Mouse (Mus musculus) left cerebral cortex, postnatal 25 days (tissue): ENCODE data around the gene Hist1h2bq. TPM values are rescaled to one million over a fixed set of nuclear protein-coding genes. Genes with fewer than 3 reads are reported as not detected.

Experiments
- DNase-seq, 2 experiments: peaks; one replicate each; pipeline ENCODE4 v3.0.0; 2022; ENCODE audit warnings: low spot score in 2 of 2, mixed read lengths in 1 of 2
- intact Hi-C: fragments of 180-260 bp; cut with DNase I; formaldehyde crosslinking; loops from one replicate; pipeline ENCODE4 v1.15.1; 2025
- total RNA-seq, 2 experiments: library from RNA; stranded (reverse); gene quantifications; 2 replicates each; pipeline ENCODE4 v1.2.3; 2021

The Hist1h2bq gene
- total RNA-seq, 2 experiments from 2014 or later, result 44.4 to 48.2 TPM

- DNase-seq, result no peak
- intact Hi-C loops, result no loop called here
Measured at GRCm38 (mm10) chr13:21795584-21795983, 14.4 kb downstream of the Hist1h2bq start.

DNA sequence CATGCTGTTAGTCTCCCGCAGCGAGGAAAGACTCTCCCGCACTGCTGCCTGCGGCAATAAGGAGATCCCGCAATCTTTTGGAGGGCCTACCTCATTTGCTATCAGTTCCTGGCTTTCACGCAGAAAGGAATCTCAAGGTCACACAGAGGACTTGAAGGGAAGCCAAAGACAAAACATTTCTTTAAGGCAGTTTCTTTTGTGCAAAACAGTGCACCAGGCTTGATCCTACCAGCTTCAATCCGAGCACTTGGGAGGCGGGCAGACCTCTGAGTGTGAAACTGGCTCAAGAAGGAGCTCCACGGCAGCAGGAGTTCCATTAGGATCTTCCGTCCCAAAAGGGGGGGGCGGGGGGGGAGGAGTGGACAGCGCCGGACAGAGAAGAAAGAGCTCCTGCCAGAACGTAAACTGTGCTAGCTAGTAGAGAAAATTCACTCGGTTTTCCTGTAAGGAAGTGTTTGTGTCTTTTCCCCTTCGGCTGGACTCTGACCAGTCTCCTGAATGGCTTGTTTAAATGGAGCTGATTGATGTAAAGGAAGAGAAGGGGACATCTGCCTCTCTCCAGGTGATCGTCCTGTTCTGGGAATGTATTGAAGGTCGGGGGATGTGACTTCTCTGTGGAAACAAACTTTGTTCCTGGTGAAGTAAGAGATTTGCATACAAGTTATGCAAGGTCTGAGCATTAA, 19.3 kb downstream of the Hist1h2bq start:
- DNase-seq, result no peak
- intact Hi-C loops, result no loop called here

DNA sequence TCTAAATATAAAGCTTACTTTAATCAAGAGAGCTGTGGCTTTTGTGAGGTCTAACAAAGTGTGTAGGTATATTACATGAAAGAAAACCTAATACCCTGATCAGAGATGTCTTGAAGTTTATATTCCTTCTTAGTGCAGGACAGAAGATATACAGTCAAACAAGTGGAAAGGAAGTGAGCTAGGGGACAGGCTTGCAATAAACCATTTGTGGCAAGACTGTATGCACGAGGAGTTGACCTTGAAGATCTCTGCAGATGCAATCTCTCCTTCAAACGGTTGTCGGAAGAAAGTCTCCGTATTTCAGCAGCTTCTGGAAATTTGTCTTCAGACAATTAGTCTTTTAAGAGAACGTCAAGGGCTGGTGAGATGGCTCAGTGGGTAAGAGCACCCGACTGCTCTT, 20.1 kb downstream of the Hist1h2bq start:
- intact Hi-C loops, result loop anchor here (10.0 kb wide), 2 partner anchors 1795 to 1965 kb away; partner anchors contain the start of genes Hist1h2ab, Hist1h3b, Hist1h4b and Hist1h4d
- no peak for DNase-seq

DNA sequence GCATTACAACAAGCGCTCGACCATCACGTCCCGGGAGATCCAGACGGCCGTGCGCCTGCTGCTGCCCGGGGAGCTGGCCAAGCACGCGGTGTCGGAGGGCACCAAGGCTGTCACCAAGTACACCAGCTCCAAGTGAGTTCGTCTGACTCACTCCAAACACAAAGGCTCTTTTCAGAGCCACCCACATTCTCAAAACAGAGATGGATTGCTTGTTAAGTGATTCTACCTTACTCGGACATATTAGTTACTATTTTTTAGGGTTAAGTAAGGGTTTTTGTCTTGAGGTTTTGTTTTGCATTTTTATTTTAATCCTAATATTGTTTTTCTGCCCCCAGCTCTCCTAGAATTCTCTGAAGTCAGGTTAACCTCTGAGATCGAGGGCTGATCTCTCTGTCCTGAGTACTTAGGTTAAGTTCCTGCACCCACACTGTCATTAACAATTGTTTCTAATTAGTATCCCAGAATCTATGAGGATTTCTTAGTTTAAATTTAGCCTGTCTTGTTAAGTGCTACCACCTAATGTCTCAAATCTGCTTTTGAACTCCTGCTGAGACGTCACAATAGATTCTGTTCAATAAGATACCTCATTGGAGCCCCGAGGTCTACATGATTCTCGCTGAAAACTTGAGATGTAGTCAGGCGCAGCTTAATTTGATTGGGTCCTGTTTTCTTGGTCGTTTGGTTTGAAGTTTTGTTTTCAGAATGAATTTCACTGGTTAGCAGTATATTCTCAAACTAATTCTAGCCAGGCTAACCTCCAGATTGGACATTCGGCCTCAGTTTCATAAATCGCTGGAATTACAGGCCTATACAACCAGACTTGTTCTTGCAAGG, 22.0 kb downstream of the Hist1h2bq start:
- DNase-seq, result peak in 1 of 2 experiments; percentile 11
- intact Hi-C loops, result loop anchor here (10.0 kb wide), 2 partner anchors 1797 to 1967 kb away; partner anchors contain the start of genes Hist1h2ab, Hist1h3b, Hist1h4b and Hist1h4d

DNA sequence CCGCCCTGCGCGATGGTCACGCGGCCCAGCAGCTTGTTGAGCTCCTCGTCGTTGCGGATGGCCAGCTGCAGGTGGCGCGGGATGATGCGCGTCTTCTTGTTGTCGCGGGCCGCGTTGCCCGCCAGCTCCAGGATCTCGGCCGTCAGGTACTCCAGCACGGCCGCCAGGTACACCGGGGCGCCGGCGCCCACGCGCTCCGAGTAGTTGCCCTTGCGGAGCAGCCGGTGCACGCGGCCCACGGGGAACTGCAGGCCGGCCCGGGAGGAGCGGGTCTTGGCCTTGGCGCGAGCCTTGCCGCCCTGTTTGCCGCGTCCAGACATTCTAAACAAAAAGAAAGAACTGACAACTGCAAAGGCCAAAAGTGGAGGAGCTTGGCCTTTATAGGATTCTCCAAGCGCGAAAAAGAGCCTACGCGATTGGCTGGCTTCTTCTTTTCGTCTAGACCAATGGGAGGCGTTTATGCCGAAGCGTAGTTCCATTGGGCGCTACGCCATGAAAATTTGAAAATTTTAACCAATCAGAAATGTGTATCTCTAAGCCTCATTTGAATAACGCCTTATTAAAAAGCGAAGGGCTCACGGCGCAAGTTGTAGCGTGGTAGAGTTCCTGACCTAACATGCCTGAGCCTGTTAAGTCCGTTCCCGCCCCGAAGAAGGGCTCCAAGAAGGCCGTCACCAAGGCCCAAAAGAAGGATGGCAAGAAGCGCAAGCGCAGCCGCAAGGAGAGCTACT, 22.9 kb downstream of the Hist1h2bq start, which contains the start of the genes Hist1h2an and Hist1h2bp:
Hist1h2an (minus strand) TSS at position 320 of the 731 bp plus-strand sequence.
Hist1h2bp (plus strand) TSS at position 563 of the 731 bp plus-strand sequence.
- intact Hi-C loops, result loop anchor here (10.0 kb wide), 2 partner anchors 1798 to 1968 kb away; partner anchors contain the start of genes Hist1h2ab, Hist1h3b, Hist1h4b and Hist1h4d
- peak; percentile 93 to 99 for DNase-seq

GRCm38 (mm10) chr13:21786189-21786898, 23.7 kb downstream of the Hist1h2bq start:
- no peak for DNase-seq
- intact Hi-C loops, result loop anchor here (10.0 kb wide), 2 partner anchors 1798 to 1968 kb away; partner anchors contain the start of genes Hist1h2ab, Hist1h3b, Hist1h4b and Hist1h4d

DNA sequence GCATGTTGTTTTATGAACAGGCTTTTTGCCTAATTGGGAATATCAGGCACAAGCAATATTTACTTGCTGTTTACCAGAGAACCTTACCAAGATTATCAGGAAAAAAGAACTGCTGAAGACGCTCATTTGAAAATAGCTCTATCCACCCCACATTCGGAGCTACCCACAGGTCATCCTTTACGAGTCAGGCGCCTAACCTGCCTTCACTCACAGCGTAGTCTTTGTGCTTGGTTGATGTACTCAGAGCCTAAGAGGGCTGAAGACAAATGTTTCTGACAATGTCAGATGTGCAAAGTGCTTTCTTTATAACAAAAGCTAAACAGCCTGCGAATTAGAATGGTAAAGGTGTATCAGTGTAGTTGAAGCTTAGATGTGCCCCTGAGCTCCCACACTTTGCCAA, 25.7 kb downstream of the Hist1h2bq start:
- DNase-seq, result no peak
- intact Hi-C loops, result loop anchor here (10.0 kb wide), 2 partner anchors 1800 to 1970 kb away; partner anchors contain the start of genes Hist1h2ab, Hist1h3b, Hist1h4b and Hist1h4d

DNA sequence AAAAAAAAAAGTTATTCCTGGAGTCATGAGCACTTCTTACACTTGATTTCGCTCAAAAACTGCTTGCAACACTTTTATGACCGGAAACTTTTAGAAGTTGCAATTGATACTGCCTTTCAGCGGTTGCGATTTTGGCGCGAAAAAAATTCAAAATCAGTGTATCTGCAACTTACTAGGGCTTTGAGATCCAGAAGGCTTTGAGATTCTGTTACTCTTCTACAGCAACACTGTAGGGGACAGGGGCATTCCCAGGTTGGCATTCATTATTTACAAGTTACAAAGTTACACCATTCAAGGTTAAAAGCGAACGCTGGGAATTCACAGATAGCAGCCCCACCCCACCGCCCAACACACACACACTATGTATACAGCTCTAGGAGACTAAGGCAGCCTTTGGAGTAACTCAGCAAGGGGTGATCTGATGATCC, 26.2 kb downstream of the Hist1h2bq start:
- DNase-seq, result peak; percentile 23 to 45
- intact Hi-C loops, result loop anchor here (2.0 to 10.0 kb wide), 4 partner anchors 31 to 1971 kb away; partner anchors contain the start of genes Hist1h2ab, Hist1h2ai, Hist1h2ak and Hist1h2bl

DNA sequence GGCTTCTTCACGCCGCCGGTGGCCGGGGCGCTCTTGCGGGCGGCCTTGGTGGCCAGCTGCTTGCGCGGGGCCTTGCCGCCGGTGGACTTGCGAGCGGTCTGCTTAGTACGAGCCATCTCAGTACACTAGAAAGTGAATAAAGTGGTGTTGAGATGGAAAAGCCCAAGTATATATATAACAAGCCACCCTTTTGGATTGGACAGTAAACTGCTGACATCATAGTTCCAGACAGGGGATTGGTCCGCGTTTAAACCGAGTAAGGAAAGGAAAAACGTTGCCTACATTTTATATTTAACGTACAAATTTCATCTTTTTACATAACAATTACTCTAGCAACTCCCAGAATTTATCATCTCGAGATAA, 26.8 kb downstream of the Hist1h2bq start, which contains the start of gene Hist1h3i:
Hist1h3i (minus strand) TSS at position 116 of the 363 bp plus-strand sequence.
- DNase-seq, result peak; percentile 78 to 93
- intact Hi-C loops, result loop anchor here (2.0 to 10.0 kb wide), 4 partner anchors 30 to 1972 kb away; partner anchors contain the start of genes Hist1h2ab, Hist1h2ai, Hist1h2ak and Hist1h2bl

DNA sequence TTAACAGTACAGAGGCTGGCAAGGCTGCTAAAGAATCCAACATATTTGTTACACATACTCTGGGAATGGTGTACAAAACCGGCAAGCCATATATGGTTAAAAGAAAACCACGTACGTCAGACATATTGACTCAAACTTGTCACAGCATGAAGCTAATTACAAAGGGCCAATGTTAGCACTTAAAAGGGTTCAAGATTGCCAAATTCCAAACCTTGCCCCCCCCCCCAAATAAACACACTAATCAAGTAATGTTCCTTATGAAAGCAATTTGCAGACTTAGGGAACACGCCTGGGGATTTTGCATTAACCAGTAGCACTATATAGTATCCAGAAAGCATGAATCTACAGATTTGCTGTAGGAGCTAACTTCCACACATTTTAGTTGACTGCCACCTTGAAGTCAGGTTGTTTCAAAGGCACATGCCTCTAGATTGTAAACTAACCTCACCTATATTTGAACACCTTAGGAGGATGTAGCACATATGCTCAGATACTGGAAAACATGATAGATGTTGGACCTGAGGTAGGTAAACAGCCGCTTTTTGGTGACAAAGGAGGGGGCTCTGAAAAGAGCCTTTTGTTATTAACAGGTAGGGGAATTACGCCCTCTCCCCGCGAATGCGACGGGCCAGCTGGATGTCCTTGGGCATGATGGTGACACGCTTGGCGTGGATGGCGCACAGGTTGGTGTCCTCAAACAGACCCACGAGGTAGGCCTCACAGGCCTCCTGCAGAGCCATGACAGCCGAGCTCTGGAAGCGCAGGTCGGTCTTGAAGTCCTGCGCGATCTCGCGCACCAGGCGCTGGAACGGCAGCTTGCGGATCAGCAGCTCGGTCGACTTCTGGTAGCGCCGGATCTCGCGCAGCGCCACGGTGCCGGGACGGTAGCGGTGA, 27.4 kb downstream of the Hist1h2bq start:
- intact Hi-C loops, result loop anchor here (2.0 to 10.0 kb wide), 4 partner anchors 30 to 1972 kb away; partner anchors contain the start of genes Hist1h2ab, Hist1h2ai, Hist1h2ak and Hist1h2bl
- DNase-seq, result peak in 1 of 2 experiments; percentile 24

DNA sequence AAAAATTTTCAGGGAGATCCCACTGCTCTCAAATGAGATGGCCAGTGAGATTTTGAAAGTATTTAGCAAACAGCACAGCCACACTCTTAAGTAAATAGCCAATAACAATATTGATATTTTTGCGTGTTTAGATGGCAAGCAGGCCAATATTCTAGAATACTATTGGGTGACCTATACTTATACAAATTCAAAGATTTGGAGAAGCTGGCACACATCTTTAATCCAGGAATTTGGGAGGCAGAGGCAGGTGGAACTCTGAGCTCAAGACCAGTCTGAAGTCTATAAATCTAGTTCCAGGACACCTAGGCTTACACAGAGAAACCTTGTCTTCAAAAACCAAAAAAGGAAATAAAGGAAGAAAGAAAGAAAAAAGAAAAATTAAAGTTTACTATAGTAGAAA, 28.4 kb downstream of the Hist1h2bq start:
- no peak for DNase-seq
- intact Hi-C loops, result loop anchor here (2.0 to 10.0 kb wide), 4 partner anchors 29 to 1973 kb away; partner anchors contain the start of genes Hist1h2ab, Hist1h2ai, Hist1h2ak and Hist1h2bl

GRCm38 (mm10) chr13:21781021-21781555, 28.9 kb downstream of the Hist1h2bq start:
- intact Hi-C loops, result loop anchor here (10.0 kb wide), 2 partner anchors 1804 to 1974 kb away; partner anchors contain the start of genes Hist1h2ab, Hist1h3b, Hist1h4b and Hist1h4d
- DNase-seq, result no peak

DNA sequence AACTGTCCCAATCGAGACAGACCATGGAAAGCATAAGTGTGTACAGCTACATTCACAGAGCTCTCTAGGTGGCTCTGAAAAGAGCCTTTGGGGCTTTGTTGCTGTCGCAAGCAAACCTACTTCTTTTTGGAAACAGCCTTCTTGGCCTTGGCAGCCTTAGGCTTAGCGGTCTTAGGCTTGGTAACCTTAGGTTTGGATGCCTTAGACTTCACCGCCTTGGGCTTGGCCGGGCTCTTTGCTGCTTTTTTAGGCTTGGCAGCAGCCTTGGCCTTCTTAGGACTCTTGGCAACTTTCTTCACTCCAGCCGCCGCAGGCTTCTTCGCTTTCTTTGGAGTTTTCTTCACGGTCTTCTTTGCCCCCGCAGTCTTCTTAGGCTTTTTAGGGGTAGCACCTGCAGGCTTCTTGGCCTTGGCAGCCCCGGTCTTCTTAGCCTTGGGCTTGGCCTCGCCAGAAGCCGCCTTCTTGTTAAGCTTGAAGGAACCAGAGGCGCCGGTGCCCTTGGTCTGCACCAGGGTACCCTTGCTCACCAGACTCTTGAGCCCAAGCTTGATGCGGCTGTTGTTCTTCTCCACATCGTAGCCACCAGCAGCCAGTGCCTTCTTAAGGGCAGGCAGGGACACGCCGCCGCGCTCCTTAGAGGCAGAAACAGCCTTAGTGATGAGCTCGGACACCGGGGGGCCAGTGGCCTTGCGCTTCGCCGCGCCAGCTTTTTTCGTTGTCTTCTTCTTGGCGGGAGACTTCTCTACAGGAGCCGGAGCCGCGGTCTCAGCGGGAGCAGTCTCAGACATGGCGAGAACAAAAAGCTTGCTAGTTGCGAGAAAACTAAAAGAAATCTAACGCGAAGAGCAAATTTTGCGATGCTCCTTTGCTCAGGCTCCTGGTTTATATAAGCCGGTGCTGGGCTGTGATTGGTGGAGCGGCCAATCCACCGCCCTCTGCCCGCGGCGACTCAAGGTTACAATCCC, 29.9 kb downstream of the Hist1h2bq start, which contains the start of gene Hist1h1b:
Hist1h1b (minus strand) TSS at position 859 of the 965 bp plus-strand sequence.
- intact Hi-C loops, result loop anchor here (5.0 to 10.0 kb wide), 3 partner anchors 1805 to 1975 kb away; partner anchors contain the start of genes Hist1h2ab, Hist1h2ac, Hist1h2bc and Hist1h3b
- DNase-seq, result peak; percentile 57 to 77

DNA sequence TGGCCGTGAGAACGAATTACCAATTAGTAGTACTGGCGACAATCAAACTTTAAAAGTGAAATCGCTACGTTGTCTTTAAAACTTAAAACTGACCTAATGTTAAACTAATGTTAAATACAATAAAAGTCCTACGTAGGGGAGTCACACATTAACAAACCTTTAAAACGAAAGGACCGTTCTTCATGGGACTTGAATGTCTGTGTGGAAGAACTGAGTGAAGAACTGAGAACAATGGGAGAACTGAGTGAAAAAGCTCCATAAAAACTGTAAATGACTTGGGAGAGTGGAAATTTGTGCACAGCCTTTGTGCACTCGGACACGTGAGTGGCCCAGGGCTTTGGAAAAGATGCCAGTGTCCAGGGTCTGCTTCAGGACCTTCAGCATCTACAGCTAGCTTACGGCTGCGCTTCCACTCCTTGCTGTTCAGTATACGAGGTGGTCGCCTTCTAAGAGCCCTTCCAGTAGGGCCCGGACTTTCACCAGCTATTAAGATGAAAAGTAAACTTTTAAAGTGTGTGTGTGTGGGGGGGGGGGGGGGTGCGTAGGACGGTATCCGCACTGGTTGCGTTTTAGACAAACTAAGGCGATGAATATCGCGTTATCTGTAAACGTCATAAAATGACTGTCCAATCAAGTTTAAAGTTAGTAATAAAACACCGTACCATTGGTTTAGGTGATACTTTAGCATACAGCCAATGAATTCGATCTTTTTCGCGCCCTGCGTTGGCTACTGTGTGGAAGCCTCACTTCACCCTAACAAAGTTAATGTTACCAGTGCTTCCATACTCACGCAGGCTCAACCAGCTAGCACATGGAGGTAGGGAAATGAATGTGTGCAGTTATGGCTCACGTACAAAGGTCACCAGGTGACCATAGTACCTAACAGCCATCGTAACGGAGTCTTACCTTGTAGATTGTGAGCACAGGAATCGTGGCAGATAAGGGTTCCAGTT, 30.9 kb downstream of the Hist1h2bq start:
- intact Hi-C loops, result loop anchor here (5.0 kb wide), 1 partner anchor 1903 kb away; the partner anchor contains the start of genes Hist1h2ac and Hist1h2bc
- DNase-seq, result peak; percentile 70 to 89
